Mouse (Mus musculus) adrenal gland, postnatal 10 days (tissue): ENCODE measurements at regions not wholly inside any gene's neighbourhood (a gene's known extent, or its start where the extent isn't known, plus 50 kb on each side); places are given as distances from the start of the nearest gene placed in this dataset.

Experiments
- DNase-seq: peaks from one replicate; pipeline ENCODE4 v3.0.0; 2021; ENCODE audit warnings: mixed read lengths

DNA sequence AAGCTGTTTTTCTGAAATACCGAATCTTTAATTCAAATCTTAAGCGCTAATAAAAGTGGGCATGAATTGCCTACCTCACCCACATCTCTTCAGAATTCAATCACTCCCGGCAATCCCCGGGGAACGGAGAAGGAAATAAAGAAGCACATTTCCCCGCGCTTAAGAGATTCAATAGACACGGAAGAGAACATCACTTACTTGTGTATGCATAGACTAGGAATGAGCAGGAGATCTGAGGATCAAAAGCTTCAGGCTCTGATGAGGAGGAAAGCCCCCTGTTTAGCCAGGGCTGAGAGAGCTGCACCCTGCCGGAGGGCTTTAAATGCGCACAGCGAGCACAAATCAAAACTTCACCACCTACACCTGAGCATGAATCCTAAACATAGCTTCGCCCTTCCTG is 72.0 kb upstream of the Arglu1 start:
- DNase-seq, result no peak

DNA sequence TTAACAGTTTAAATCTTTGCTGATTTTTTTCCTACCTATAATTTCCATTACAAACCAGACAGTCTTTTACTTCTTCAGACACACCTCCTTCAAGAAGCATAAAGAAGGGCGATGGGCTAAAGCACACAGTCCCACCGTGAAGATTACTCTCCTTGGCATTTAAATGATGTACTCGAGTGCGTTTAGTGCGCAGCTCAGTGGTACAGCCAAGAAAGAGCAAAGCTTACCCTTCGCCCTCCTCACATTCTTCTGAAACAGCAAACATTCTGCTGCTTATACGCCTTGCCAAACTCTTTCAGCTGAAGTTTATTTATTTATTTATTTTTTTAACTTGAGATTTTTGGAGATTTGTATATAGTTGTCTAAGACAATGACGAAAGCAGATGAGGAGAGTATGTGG is 68.0 kb upstream of the Arglu1 start:
- no peak for DNase-seq

- DNase-seq, result no peak
These were observed 60.9 kb upstream of the Arglu1 start for GRCm38 (mm10) chr8:8751208-8751607.

GRCm38 (mm10) chr8:8746691-8747090 is 56.4 kb upstream of the Arglu1 start:
- no peak for DNase-seq

- DNase-seq, result no peak
These were observed 55.4 kb upstream of the Arglu1 start for GRCm38 (mm10) chr8:8745615-8746285.
